Mouse (Mus musculus) CD4-positive naive resting alpha-beta T cell, adult 76 days (primary cell): ENCODE measurements around the gene Klhl13. TPM values are rescaled to one million over a fixed set of nuclear protein-coding genes. Genes with fewer than 3 reads are reported as not detected.

Experiments used
- total RNA-seq: library from RNA; stranded (reverse); gene quantifications from one replicate; pipeline ENCODE4 v1.2.4, GENCODE M21; 2023

Klhl13 gene
- total RNA-seq = not detected

DNA sequence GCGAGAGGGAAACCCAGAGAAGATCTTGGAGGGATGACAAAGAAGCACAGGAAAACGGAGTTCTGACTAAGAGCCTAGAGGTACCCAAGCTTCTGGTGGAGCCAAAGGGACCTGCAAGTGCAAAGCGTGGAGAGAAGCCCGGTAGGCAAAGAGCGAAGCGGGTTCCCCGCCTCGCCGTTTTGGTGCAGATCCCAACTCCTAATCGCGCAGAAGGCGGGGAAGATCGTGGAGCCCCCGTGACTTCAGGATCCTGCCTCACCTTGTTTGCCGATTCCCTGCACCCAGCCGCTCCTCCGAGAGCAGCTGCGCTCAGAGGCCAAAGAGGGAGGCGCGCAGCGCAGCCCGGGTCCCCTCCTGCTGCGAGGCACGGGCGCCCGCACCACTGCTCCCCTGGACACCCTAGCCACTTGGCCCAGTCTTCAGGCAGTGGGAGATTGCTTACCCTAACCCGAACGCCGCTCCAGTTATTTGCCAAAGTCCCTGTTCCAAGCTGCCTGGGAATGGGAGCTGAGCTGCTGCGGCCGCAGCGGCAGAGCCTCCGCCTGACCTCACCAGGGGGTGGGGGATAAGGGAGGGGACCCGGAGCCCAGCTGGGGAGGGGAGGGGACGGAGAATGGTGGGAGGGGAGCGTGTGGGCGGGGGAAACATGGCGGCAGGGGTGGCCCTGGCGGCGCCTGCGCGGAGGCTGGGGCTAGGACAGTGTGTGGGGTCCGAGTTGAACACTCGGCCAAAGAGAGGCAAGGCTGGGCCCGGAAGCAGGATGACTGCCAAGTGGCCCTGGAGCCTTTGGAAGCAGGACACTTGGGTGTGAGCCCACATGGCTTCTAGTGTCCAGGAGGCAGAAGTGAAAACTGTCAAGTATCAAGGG, at the start of gene Klhl13:
Klhl13 (minus strand) TSS at position 569 of the 868 bp plus-strand sequence.

